Mouse (Mus musculus): Measurements from ENCODE around the gene Fgfr2.

GRCm38 (mm10) chr7:131424912-131425311 lies 1698.2 kb downstream of the Fgfr2 start:
- TF ChIP-seq CTCF (IDR thresholded peaks at IDR 0.05; ENCODE audit: borderline replicate concordance, insufficient read depth, low read length): no peak
- TF ChIP-seq POLR2A (IDR thresholded peaks at IDR 0.05; ENCODE audit: low read depth, low read length): no peak
